Mouse (Mus musculus): ENCODE data around the gene Vps4b. TPM values are rescaled to one million over a fixed set of nuclear protein-coding genes. Genes with fewer than 3 reads are reported as not detected.
"Not testable (repeated sequence)": the region's sequence is repeated elsewhere in the genome, so short reads cannot be mapped to it uniquely, and the experiment has no call there.

Gene Vps4b
- polyA plus RNA-seq, 1 experiment: 19.0 TPM

DNA sequence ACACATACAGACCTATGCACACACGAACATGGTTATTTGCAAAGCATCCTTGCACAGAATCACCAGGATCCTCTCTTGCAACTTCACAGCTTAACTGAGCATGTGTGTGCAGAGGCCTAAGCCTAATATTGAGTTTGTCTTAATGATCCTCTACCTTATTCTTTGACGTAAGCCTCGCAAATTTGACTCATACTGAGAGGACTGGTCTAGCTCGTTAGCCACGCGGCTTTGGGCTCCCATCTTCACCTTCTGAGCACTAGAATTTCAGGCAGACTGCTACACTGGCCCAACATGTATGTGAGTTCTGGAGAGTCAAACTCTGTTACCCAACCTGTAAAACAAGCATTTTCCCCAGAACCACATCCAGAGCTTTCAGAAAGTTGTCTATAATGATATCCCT, 53.5 kb downstream of the Vps4b start:
- Histone ChIP-seq H3K4me3 (replicated peaks; ENCODE audit: control insufficient read depth, low read depth, low read length) (no peak overlapping the region), H3K27ac (ENCODE audit: control insufficient read depth, insufficient read depth, low read depth, low read length, poor library complexity) (no peak overlapping the region), H3K4me1 (ENCODE audit: control insufficient read depth, insufficient read depth, low read length) (no peaks in the 10 kb centered on the region)
- TF ChIP-seq POLR2A (IDR thresholded peaks at IDR 0.05; ENCODE audit: borderline replicate concordance, control insufficient read depth, low read depth, low read length) (no peak), CTCF (IDR thresholded peaks at IDR 0.05; ENCODE audit: control insufficient read depth, insufficient read depth, low read length) (no peak)
- 89% methylated on average over 6 of the region's 6 CpGs for WGBS

DNA sequence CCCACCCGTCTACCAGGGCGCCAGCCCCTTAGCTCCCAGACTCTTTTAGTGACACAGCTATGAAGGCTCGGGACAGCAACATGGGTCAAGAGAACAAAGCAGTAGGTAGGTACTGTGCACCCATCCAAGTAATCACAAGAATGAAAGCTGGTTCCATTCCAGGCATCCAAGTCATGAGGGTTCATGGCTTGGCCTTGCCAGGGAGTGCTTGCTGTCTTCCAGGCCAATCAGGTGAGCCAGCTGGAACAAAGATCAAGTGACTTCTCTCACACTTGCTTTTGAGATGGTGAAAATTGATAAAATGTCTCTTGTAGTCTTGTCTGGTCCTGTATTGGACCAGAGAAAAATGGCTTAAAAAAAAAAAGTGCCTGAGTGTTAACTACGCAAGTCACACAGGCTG, 55.8 kb downstream of the Vps4b start:
- no peak overlapping the region for H3K4me3 ChIP-seq (replicated peaks; ENCODE audit: control insufficient read depth, low read depth, low read length)
- WGBS: 93% methylated on average over 4 of the region's 4 CpGs
- TF ChIP-seq POLR2A (IDR thresholded peaks at IDR 0.05; ENCODE audit: borderline replicate concordance, control insufficient read depth, low read depth, low read length) (no peak), CTCF (IDR thresholded peaks at IDR 0.05; ENCODE audit: control insufficient read depth, insufficient read depth, low read length) (no peak)
- no peaks in the 10 kb centered on the region for H3K4me1 ChIP-seq (ENCODE audit: control insufficient read depth, insufficient read depth, low read length)
- H3K27ac ChIP-seq (ENCODE audit: control insufficient read depth, insufficient read depth, low read depth, low read length, poor library complexity): no peak overlapping the region

DNA sequence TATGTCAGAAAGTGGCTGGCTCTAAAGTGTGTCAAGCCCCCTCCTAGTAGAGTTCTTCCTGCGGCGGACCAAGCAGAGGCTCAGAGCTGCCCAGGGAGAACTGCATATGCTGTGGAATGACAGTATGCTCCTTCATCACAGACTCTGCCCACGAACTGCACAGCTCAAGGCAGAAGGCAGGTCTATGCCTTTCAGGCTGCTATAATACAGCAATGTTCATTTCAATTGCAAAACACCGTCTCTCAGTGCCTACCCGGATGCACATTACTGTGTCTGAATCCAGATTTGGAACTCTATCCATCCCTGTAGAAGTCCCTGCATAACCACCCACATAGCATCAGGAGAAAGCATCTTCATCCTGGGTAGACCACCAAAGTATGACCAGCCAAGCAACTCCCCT, 56.7 kb downstream of the Vps4b start:
- 90% methylated on average over 5 of the region's 5 CpGs for WGBS
- Histone ChIP-seq H3K4me3 (replicated peaks; ENCODE audit: control insufficient read depth, low read depth, low read length) (no peak overlapping the region), H3K27ac (ENCODE audit: control insufficient read depth, insufficient read depth, low read depth, low read length, poor library complexity) (no peak overlapping the region), H3K4me1 (ENCODE audit: control insufficient read depth, insufficient read depth, low read length) (no peaks in the 10 kb centered on the region)
- no peak for TF ChIP-seq POLR2A (IDR thresholded peaks at IDR 0.05; ENCODE audit: borderline replicate concordance, control insufficient read depth, low read depth, low read length)
- TF ChIP-seq CTCF (IDR thresholded peaks at IDR 0.05; ENCODE audit: control insufficient read depth, insufficient read depth, low read length): no peak

DNA sequence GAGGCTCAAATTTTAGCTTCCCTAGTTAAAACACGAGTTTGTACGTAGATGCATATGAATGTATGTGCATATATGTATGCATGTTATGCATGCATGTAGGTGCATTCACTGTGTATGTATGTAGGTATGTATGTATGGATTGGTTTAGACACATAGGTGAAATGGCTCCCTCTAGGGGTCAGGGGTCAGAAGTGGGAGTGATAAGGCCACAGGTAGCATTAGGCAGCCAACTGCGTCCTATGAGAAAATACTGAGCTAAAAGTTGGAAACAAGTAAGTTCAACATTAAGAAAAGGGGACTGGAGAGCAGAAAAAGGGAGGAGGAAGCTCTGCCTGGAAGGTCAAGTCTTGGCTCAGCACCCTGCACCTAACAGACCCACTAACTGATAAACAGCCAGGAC, 58.4 kb downstream of the Vps4b start:
- TF ChIP-seq POLR2A (IDR thresholded peaks at IDR 0.05; ENCODE audit: borderline replicate concordance, control insufficient read depth, low read depth, low read length) (no peak), CTCF (IDR thresholded peaks at IDR 0.05; ENCODE audit: control insufficient read depth, insufficient read depth, low read length) (peak; percentile 54)
- H3K27ac ChIP-seq (ENCODE audit: control insufficient read depth, insufficient read depth, low read depth, low read length, poor library complexity): no peak overlapping the region
- H3K4me3 ChIP-seq (replicated peaks; ENCODE audit: control insufficient read depth, low read depth, low read length): no peak overlapping the region
- no peaks in the 10 kb centered on the region for H3K4me1 ChIP-seq (ENCODE audit: control insufficient read depth, insufficient read depth, low read length)
- 84% methylated on average over 3 of the region's 3 CpGs for WGBS

DNA sequence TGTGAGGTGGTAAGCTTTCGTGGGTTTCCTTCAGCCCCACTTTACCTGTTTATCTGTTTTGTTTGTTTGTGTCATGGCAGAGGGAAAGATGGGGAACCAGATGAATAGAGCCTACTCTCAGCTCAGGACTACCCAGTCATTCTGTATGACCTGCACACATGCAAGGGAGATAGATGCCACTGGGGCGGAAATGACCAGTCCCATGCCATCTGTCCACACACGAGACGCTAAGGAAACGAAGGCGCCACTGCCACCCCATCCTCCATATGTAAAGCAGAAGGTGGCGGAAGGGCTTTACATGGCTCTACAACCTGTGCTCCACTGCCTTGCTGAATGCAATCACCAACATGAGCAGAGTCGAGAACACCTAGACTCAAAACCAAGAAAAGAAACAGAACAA, 60.3 kb downstream of the Vps4b start:
- Histone ChIP-seq H3K27ac (ENCODE audit: control insufficient read depth, insufficient read depth, low read depth, low read length, poor library complexity) (no peak overlapping the region), H3K4me1 (ENCODE audit: control insufficient read depth, insufficient read depth, low read length) (no peaks in the 10 kb centered on the region), H3K4me3 (replicated peaks; ENCODE audit: control insufficient read depth, low read depth, low read length) (no peak overlapping the region)
- WGBS: 90% methylated on average over 8 of the region's 8 CpGs
- TF ChIP-seq CTCF (IDR thresholded peaks at IDR 0.05; ENCODE audit: control insufficient read depth, insufficient read depth, low read length) (no peak), POLR2A (IDR thresholded peaks at IDR 0.05; ENCODE audit: borderline replicate concordance, control insufficient read depth, low read depth, low read length) (no peak)

DNA sequence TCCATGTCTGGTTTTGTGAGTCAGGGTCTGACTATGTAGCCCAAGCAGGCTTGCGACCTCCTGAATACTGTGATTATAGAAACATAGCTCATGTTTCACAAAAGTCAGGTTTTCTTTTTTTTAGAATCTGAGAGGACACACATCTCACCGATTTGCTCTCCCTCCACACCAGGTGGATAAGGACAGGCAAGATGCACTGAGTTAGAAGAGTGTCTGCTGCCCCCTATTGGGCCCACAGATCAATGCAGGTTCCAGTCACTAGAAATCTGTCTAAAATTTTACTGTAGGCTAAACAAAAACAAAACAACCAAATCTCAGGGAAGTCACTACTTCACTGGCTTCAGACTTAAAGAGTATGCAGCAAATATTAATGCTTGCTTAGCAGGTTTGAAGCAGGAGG, 60.9 kb downstream of the Vps4b start:
- Histone ChIP-seq H3K27ac (ENCODE audit: control insufficient read depth, insufficient read depth, low read depth, low read length, poor library complexity) (no peak overlapping the region), H3K4me1 (ENCODE audit: control insufficient read depth, insufficient read depth, low read length) (no peaks in the 10 kb centered on the region), H3K4me3 (replicated peaks; ENCODE audit: control insufficient read depth, low read depth, low read length) (no peak overlapping the region)
- TF ChIP-seq POLR2A (IDR thresholded peaks at IDR 0.05; ENCODE audit: borderline replicate concordance, control insufficient read depth, low read depth, low read length): no peak
- peak; percentile 56 for TF ChIP-seq CTCF (IDR thresholded peaks at IDR 0.05; ENCODE audit: control insufficient read depth, insufficient read depth, low read length)
- 57% methylated on average over 2 of the region's 2 CpGs for WGBS

DNA sequence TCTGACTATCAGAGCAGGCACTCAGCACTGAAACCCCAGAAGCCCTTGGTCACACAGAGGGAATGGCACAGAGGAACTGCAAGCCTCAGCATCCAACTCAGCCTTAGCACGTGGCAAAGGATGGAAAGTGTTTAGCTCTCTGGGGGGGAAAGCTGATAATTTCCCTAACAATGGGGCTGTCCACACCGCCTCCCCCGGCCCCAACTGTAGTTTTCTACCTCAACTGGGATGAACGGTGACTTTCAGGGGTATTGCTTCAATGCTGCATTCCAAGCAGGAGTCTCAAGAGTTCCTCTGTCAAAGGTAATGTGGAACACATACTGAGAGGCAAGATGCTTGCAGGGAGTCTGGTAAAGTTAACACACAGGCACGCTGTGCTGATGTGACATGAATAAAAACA, 74.5 kb downstream of the Vps4b start:
- H3K4me1 ChIP-seq (ENCODE audit: control insufficient read depth, insufficient read depth, low read length): no peaks in the 10 kb centered on the region
- TF ChIP-seq CTCF (IDR thresholded peaks at IDR 0.05; ENCODE audit: control insufficient read depth, insufficient read depth, low read length): no peak
- no peak for TF ChIP-seq POLR2A (IDR thresholded peaks at IDR 0.05; ENCODE audit: borderline replicate concordance, control insufficient read depth, low read depth, low read length)
- WGBS: 86% methylated on average over 5 of the region's 5 CpGs
- no peak overlapping the region for H3K27ac ChIP-seq (ENCODE audit: control insufficient read depth, insufficient read depth, low read depth, low read length, poor library complexity)
- no peak overlapping the region for H3K4me3 ChIP-seq (replicated peaks; ENCODE audit: control insufficient read depth, low read depth, low read length)

DNA sequence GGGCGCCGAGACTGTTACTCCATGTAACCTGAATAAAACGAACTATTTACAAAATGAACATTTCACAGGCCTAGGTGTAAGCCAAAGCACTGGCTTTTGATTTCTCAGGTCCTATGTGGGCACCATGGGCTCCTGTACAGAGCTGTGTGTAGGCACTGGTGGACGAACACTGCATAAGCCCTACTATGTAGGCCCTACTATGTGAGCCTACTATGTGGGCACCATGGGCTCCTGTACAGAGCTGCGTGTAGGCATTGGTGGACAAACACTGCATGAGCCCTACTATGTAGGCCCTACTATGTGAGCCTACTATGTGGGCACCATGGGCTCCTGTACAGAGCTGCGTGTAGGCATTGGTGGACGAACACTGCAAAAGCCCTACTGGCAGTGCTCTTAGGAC, 78.8 kb downstream of the Vps4b start:
- 66% methylated on average over 7 of the region's 7 CpGs for WGBS
- not testable (repeated sequence) for H3K4me1 ChIP-seq (ENCODE audit: control insufficient read depth, insufficient read depth, low read length); H3K4me3 ChIP-seq (replicated peaks; ENCODE audit: control insufficient read depth, low read depth, low read length); H3K27ac ChIP-seq (ENCODE audit: control insufficient read depth, insufficient read depth, low read depth, low read length, poor library complexity)

DNA sequence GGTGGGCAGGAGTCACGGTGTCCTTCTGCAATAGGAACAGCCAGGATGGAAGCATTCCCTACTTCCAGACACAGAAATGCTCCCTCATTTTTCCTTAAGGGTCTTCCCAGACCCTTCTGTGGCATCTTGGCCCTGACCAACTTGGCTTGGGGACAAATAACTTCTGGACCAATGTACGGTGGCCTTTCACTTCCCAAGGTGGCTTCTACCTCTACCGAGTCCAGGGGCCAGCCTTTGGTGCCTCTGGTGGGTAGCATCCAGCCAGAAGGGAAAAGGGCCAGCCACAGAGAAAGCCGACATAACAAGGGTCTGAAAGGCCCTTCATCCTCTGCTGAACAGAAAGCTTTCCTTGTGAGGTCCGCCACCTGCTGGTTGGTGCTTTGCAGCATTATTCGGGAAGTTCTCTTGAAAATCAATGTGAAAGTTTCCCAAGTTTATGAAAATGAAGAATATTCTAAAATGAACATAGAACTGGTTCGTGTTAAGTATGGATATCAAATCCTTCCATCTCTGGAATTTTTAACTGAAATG, 79.4 kb downstream of the Vps4b start:
- H3K4me3 ChIP-seq (replicated peaks; ENCODE audit: control insufficient read depth, low read depth, low read length): no peak overlapping the region
- no peaks in the 10 kb centered on the region; the same call in 1 of the 2 replicates for H3K4me1 ChIP-seq (ENCODE audit: control insufficient read depth, insufficient read depth, low read length)
- WGBS: 29% methylated on average over 7 of the region's 7 CpGs
- no peak overlapping the region for H3K27ac ChIP-seq (ENCODE audit: control insufficient read depth, insufficient read depth, low read depth, low read length, poor library complexity)
- TF ChIP-seq POLR2A (IDR thresholded peaks at IDR 0.05; ENCODE audit: borderline replicate concordance, control insufficient read depth, low read depth, low read length) (no peak), CTCF (IDR thresholded peaks at IDR 0.05; ENCODE audit: control insufficient read depth, insufficient read depth, low read length) (peak; percentile 66)
